Mouse (Mus musculus): ENCODE measurements around the gene Dnaaf1.

The Dnaaf1 gene

GRCm38 (mm10) chr8:119569881-119570280, 5.2 kb upstream of the Dnaaf1 start:
- in situ Hi-C loops (cut with MboI; ENCODE audit: low sequenced_read_pairs), result no loop called here

GRCm38 (mm10) chr8:119571135-119571534, 3.9 kb upstream of the Dnaaf1 start:
- in situ Hi-C loops (cut with MboI; ENCODE audit: low sequenced_read_pairs), result no loop called here

- in situ Hi-C loops (cut with MboI; ENCODE audit: low sequenced_read_pairs), result no loop called here
Measured at GRCm38 (mm10) chr8:119572411-119572810, 2.6 kb upstream of the Dnaaf1 start.

DNA sequence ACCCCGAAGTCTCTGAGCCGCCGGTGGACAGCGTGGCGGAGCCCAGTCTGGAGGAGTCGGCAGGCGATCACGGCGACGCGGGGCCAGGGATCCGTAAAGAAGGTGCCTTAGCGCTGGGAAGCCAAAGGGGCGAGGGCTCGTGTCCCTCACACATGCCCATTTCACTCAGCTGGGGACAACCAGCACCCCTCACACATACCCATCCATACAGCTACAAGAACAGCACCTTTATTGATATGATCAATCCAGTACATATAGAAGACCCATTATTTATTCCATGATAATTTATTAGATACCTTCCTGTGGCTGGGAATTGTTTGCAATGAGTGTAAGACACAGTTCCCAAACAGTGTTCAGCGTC, 311 bp downstream of the Dnaaf1 start:
- in situ Hi-C loops (cut with MboI; ENCODE audit: low sequenced_read_pairs), result no loop called here

DNA sequence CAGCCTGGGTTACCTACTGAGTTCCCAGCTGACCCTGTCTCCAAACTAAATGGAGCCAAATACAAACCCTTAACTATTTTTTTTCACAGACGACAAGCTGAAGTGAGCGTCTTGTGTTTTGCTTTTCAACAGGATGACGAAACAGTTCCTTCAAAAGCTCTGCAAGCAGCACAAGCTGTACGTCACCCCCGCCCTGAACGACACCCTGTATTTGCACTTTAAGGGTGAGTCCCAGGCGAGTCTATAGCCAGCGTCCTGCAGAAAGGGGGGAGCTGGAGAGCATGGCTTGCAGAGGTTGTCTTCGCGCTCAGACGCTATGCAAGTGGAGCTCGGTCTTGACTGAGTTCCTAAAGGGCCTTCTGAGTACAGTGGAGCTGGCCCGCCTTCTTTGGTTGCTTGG, 4.1 kb downstream of the Dnaaf1 start:
- in situ Hi-C loops (cut with MboI; ENCODE audit: low sequenced_read_pairs), result no loop called here

GRCm38 (mm10) chr8:119580441-119581161, 5.6 kb downstream of the Dnaaf1 start:
- in situ Hi-C loops (cut with MboI; ENCODE audit: low sequenced_read_pairs), result no loop called here

DNA sequence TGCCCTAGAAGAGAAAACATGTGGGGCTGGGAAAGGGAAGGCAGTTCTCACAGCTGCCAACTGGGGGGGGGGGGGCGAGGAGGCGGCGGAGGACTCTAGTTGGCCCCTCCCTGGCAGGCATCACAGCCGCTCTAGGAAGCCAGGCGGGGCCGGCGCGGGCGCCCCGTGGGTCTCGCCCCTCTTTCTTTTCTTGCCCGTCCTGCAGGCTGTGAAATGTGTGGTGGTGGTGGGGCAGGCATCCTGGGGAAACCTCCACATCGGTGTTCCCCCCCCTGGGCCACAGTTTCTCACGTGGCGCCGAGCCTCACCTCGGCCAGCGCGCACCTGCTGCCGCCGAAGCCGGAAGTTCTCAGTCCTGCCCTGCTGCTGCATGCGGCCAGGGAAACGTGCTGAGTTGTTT, 10.9 kb downstream of the Dnaaf1 start:
- in situ Hi-C loops (cut with MboI; ENCODE audit: low sequenced_read_pairs), result no loop called here

GRCm38 (mm10) chr8:119588321-119588720, 13.3 kb downstream of the Dnaaf1 start:
- in situ Hi-C loops (cut with MboI; ENCODE audit: low sequenced_read_pairs), result no loop called here

GRCm38 (mm10) chr8:119588844-119589243, 13.8 kb downstream of the Dnaaf1 start:
- in situ Hi-C loops (cut with MboI; ENCODE audit: low sequenced_read_pairs), result no loop called here

DNA sequence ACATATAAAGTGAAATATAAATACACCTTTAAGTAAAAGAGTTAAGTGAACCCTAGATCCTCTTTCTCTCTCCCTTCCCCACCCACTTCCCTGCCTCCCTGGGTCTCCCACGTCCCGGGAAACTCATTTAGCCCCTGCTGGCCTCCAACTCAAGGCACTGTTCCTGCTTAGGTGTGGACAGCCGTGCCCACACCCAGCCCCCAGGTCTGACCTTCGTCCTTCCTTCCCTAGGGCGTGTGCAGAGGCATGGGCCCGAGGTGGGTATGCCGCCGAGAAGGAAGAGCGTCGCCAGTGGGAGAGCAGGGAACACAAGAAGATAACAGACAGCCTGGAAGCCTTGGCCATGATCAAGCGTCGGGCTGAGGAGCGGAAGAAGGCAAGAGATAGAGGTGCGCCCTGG, 15.3 kb downstream of the Dnaaf1 start:
- in situ Hi-C loops (cut with MboI; ENCODE audit: low sequenced_read_pairs), result no loop called here

GRCm38 (mm10) chr8:119591456-119591855, 16.4 kb downstream of the Dnaaf1 start:
- in situ Hi-C loops (cut with MboI; ENCODE audit: low sequenced_read_pairs), result no loop called here

DNA sequence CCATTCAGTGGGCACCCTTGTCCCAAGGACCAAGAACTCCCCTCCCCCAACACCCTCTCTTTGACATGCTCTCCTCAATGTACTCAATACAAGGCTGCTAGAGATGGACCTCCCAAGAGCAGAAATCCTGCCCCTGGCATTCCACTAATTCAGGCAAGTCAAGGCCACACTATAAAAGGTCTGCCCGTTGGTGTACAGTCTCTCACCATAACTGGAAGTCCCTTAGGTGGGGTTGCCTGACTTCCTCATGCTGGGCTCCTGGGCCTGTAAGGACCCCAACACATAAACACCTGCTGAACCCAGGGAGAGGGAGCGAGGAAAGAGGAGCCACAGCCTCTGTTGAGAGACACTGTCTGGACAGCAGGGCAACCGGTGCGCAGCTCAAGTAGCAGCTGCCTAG, 28.7 kb downstream of the Dnaaf1 start:
- in situ Hi-C loops (cut with MboI; ENCODE audit: low sequenced_read_pairs), result no loop called here

GRCm38 (mm10) chr8:119604398-119604803, 29.4 kb downstream of the Dnaaf1 start:
- in situ Hi-C loops (cut with MboI; ENCODE audit: low sequenced_read_pairs), result no loop called here

DNA sequence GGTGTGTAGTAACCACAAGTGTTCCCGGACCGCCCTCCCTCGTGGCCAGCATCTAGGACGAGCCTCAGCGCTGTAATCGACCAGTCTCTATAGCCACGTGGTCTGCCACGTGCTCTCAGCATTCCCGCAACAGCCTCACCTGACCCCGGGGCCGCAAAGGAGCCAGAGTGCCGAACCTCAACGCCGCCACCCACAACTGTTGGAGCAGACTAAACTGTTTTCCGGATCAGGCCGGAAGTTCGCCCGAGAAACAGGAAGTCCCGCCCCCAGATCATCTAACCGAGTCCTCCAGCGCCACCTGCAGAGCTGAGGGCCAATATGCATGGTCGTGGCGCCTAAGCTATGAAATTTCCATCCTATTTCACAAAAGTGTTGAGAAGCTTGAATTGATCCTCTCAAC, 30.0 kb downstream of the Dnaaf1 start, which contains the start of gene Taf1c:
TSS of gene Taf1c (minus strand) at position 227 of the 400 bp plus-strand sequence.
- in situ Hi-C loops (cut with MboI; ENCODE audit: low sequenced_read_pairs), result no loop called here

GRCm38 (mm10) chr8:119606224-119606623, 31.2 kb downstream of the Dnaaf1 start:
- in situ Hi-C loops (cut with MboI; ENCODE audit: low sequenced_read_pairs), result no loop called here

- in situ Hi-C loops (cut with MboI; ENCODE audit: low sequenced_read_pairs), result no loop called here
Measured at GRCm38 (mm10) chr8:119612471-119612870, 37.4 kb downstream of the Dnaaf1 start, which contains the start of gene Adad2. Adad2 (plus strand) TSS chr8:119612747.

DNA sequence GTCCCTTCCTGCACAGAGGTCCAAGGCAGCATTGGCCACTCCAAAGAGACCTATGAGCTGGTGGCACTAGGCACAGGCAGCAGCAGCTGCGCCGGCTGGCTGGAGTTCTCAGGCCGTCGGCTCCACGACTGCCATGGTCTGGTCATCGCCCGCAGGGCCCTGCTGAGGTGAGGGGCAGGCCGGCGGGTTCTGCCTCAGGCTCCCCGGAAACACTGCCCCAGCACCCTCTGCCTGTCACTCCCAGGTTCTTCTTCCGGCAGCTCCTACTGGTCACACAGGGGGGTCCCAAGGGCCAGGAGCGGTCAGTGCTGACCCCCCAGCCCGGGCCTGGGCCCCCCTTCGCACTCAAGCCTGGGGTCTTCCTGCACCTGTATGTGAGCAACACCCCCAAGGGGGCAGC, 40.1 kb downstream of the Dnaaf1 start:
- in situ Hi-C loops (cut with MboI; ENCODE audit: low sequenced_read_pairs), result no loop called here

GRCm38 (mm10) chr8:119616358-119616757, 41.3 kb downstream of the Dnaaf1 start:
- in situ Hi-C loops (cut with MboI; ENCODE audit: low sequenced_read_pairs), result no loop called here

DNA sequence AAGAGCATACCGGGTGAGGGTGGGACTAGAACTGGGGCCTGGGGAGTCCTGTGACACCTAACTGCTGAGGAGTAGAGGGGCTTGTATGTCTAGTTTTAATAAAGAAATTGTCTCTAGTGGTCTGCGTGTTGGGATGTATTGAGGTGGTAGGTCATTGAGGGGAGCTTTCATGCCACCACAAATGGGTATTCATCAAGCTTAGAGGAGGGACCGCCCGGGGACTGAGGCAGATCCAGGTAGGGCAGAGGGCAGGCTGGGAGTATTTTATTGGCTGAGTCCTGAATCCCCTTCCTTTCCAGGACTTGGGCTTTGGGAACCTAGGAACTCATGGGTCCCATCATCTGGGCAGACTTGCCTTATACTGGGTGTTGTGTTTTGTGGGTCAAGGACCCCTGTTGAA, 41.8 kb downstream of the Dnaaf1 start:
- in situ Hi-C loops (cut with MboI; ENCODE audit: low sequenced_read_pairs), result no loop called here

GRCm38 (mm10) chr8:119617586-119617985, 42.6 kb downstream of the Dnaaf1 start:
- in situ Hi-C loops (cut with MboI; ENCODE audit: low sequenced_read_pairs), result no loop called here

DNA sequence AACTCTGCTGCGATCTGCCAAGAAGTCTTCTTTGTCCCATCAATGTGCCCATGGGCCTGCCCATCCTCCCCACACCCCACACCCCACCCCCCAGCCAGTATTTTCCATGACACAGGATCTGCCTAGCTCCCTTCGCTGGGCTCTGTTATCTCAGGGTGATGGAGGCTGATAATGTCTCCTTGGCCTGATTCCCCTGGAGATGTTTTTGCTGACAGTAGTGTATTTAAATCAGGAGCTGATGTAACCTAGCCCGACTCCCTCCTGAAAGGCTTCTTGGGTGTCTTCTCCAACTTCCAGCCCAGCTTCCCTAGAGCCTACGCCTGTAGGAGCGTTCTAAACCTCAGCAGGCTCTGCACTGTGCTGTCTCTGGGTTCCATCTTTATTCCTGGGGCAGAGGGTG, 43.9 kb downstream of the Dnaaf1 start:
- in situ Hi-C loops (cut with MboI; ENCODE audit: low sequenced_read_pairs), result no loop called here

DNA sequence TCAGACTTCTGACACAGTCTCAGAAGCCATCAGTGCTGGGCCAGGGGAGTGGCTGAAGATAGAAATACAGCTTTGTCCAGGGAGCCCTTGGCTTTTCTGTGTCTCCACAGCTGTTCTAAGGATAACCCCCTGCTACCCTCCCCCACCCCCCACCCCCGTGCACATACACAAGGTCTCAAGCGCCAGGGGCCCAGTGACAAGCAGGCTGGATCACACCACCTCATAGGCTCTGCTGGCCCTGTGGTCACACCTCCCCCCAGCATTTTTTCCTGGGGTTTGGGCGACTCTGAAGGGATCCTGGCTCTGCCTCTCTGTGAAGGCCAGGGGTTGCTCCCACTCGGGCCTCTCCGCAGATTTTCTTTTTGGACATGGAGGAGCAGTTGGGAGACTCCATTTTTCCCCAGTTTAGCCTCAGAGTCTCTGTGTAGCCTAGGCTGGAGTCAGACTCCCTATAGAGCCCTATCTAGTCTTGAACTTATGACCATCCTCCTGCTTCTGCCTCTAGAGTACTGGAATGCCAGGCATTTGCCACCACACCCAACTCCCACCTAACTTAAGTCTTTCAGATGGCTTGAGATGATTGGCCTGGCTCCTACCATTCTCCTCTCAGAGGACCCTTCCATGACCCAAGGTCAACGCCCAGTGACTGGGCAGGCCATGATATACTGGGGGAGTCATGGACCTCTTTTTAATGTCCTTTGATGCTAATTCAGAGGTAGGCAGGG, 45.2 kb downstream of the Dnaaf1 start:
- in situ Hi-C loops (cut with MboI; ENCODE audit: low sequenced_read_pairs), result no loop called here
